Mouse (Mus musculus) T-helper 2 cell (primary cell): Measurements from ENCODE around the gene Map2k1.
"Not testable (repeated sequence)": the region's sequence is repeated elsewhere in the genome, so short reads cannot be mapped to it uniquely, and the experiment has no call there.

Experiments used
- in situ Hi-C: fragments of 300-600 bp; cut with MboI, MseI; formaldehyde crosslinking; loops from one replicate; pipeline ENCODE4 v1.15.1; 2025; ENCODE audit warnings: high pct_unique_total_duplicates

Gene Map2k1

DNA sequence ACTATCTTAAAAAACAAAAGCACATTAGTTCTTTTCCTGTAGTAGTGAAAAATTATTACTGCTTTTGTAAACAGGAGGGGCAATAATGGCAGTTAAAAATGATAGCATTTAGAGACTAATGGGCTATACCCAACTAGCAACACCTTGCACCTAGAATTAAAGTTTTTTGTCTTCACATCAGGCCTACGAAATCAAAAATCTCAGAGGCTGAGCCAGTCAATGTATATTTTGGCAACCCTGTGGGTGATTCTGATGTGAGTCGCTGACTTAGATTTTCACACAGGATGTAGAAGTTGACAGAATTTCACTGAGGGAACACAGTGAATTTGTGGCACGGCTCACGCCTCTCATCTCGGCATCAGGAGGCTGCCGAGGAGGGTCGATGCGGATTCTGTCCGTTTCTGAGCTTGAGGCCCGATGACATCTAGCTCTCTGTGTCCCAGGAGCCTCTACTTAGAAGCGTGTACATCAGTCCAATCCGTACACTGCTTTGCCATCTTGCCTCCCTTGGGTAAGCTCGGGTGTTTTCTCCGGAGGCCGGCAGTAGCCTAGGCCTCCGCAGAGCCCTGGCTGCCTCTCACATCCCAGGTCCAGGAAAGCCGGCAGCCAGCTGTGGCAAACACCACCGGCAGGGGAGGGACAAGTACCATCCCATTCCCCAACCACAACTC, 81.2 kb downstream of the Map2k1 start:
- in situ Hi-C loops: no loop called here

DNA sequence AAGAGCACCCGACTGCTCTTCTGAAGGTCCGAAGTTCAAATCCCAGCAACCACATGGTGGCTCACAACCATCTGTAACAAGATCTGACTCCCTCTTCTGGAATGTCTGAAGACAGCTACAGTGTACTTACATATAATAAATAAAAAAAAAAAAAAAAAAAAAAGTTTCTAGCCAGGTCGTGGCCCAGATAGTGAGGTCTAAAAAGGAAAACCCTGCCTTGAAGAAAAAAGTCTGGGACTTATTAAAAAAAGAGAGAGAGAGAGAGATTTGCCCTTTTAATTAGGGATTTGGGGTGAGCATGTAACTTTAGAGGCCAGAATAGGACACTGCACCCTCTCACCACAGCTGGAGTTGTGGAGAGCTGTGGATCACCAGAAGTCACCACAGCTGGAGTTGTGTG, 83.5 kb downstream of the Map2k1 start:
- in situ Hi-C loops: not testable (repeated sequence)

DNA sequence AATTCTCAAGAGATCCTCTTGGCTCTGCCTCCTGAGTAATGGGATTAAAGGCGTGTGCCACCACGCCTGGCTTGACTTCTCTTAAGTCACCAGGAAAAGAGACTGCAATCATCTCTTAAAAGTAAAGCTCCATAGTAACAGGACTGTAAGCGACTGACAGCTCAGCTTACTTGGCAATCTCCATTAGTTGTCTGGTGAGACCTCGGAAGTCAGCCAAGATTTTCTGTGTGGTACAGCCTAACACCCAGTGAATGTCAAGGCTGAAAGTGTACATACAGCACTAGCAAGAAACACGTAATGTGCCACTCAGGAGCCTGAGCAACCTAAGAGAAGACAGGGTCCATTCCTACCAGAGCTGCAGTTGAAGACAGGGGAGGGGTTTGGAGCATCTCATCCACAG, 93.0 kb downstream of the Map2k1 start:
- in situ Hi-C loops: no loop called here

DNA sequence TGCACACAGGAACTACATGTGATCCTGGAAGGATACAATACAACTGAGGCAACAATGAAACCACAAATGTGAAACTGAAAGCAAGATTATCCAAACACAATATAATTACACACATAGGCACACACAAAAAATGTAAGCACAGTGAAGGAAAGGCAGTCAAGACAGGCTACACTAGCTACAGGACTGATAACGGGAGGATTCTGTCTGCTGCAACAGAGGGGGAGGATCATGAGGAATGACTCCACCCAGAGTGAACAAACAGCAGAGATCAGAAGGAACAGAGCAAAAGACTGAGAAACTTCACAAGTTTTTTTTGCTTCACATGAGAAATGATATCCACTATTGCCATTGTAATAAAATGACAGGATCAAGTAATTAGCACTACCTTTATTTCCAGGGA, 96.8 kb downstream of the Map2k1 start:
- in situ Hi-C loops: loop anchor here (5.0 kb wide), 1 partner anchor 821 kb away; no protein-coding TSS in a partner anchor

DNA sequence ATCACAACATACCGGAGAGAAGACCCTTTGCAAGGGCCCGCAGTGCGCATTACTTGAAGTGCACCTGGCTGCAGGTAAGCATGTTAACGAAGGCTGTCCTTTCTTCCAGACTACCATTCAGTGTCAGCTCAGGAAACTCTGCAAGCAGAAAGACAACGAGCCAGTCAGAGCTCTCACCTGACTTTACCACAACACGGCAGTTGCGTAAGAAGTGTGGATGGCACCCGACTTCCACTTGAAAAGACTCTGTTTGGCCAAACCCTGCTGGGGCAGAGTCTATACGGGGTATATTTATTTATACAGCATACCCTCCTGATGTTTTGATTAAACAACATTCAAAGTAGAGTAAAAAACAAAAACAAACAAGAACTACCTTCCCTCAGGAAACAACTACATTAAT, 113.6 kb downstream of the Map2k1 start:
- in situ Hi-C loops: no loop called here

DNA sequence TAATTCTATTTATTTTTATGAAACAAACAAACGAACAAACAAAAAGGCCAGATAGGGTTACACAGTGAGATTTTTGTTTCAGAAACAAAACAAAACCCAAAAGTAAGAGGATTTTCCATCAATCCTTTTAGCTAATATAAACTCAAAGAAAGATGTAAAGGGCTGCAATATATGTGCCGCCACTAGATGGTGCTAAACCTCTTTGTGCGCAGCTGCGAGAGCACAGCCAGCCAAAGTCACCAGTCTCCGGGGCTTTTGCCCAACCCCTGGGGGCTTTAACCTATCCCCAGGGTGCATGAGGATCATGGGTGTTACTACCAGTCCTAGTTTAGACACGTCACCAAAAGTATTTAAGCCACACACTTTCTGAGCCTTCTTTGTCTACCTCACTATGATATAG, 114.5 kb downstream of the Map2k1 start:
- in situ Hi-C loops: not testable (repeated sequence)
